Mouse (Mus musculus) lung, embryonic 14.5 days (tissue): Measurements from ENCODE around the gene Dtx4. TPM values are rescaled to one million over a fixed set of nuclear protein-coding genes. Genes with fewer than 3 reads are reported as not detected.
A peak's percentile ranks its signal among the peaks of the same experiment; 100 is the strongest.

Experiments
- ATAC-seq: fragments of 200-750 bp; cut with Nextera tagmentation; 2 replicates; pipeline ENCODE4 v1.8.0; 2017; ENCODE audit warnings: mild to moderate bottlenecking, moderate TSS enrichment, moderate library complexity; ENCODE audit not compliant: insufficient read depth
- DNase-seq: peaks from one replicate; pipeline ENCODE4 v3.0.0-alpha.2; 2015
- H3K27ac ChIP-seq: fragments of 300-500 bp; sonication (generic); 2 replicates; pipeline ENCODE4 v1.5.1; 2014; ENCODE audit warnings: low read depth, mild to moderate bottlenecking, moderate library complexity
- H3K27me3 ChIP-seq: fragments of 300-500 bp; sonication (generic); 2 replicates; pipeline ENCODE4 v1.6.1; 2014; ENCODE audit warnings: low read length, control low read depth; ENCODE audit not compliant: insufficient read depth
- H3K36me3 ChIP-seq: fragments of 300-500 bp; sonication (generic); 2 replicates; pipeline ENCODE4 v1.6.1; 2014; ENCODE audit warnings: control low read depth; ENCODE audit not compliant: insufficient read depth
- H3K4me1 ChIP-seq: fragments of 300-500 bp; sonication (generic); 2 replicates; pipeline ENCODE4 v1.6.1; 2014; ENCODE audit warnings: antibody characterized with exemption, control low read depth; ENCODE audit not compliant: insufficient read depth
- H3K4me2 ChIP-seq: fragments of 300-500 bp; sonication (generic); 2 replicates; pipeline ENCODE4 v1.6.1; 2014; ENCODE audit warnings: mild to moderate bottlenecking
- H3K4me3 ChIP-seq: fragments of 300-500 bp; sonication (generic); 2 replicates; pipeline ENCODE4 v1.5.1; 2014; ENCODE audit warnings: low read depth, low read length
- H3K9ac ChIP-seq: fragments of 300-500 bp; sonication (generic); 2 replicates; pipeline ENCODE4 v1.6.1; 2014
- H3K9me3 ChIP-seq: fragments of 300-500 bp; sonication (generic); 2 replicates; pipeline ENCODE4 v1.6.1; 2016; ENCODE audit warnings: low read depth, low read length, control low read depth
- CTCF ChIP-seq: IDR thresholded peaks from 2 replicates; pipeline ENCODE4 v1.5.1; 2016; ENCODE audit warnings: antibody characterized with exemption, low read depth
- WGBS: fragments of 180-500 bp; shearing (Covaris S2); extraction: QIAGEN DNeasy Blood & Tissue Kit; methylation state at CpG from one replicate; pipeline ENCODE4 v1.1.7; 2014; 5-methylcytosine and 5-hydroxymethylcytosine counted together
- polyA plus RNA-seq: library from polyadenylated mRNA; unstranded; fragments of >200 nt; fragmentation: Nextera tagmentation; extraction: Ambion mirVana; gene quantifications from 2 replicates; pipeline ENCODE4 v1.2.1, GENCODE M21; 2014

The Dtx4 gene
- polyA plus RNA-seq, 1 experiment from 2014 or later, result 17.7 TPM

GRCm38 (mm10) chr19:12435750-12436524, 65.3 kb downstream of the Dtx4 start:
- Histone ChIP-seq H3K27me3 (no peaks in the 10 kb centered on the region), H3K9ac (no peak overlapping the region), H3K27ac (no peak overlapping the region), H3K4me3 (no peak overlapping the region), H3K9me3 (no peaks in the 10 kb centered on the region), H3K4me2 (no peak overlapping the region), H3K4me1 (no peaks in the 10 kb centered on the region), H3K36me3 (no peaks in the 10 kb centered on the region)
- DNase-seq, result peak; percentile 6
- WGBS, result 72% methylated on average over 4 of the region's 4 CpGs
- ATAC-seq, result no peak
- no peak for TF ChIP-seq CTCF

GRCm38 (mm10) chr19:12435011-12435416, 66.2 kb downstream of the Dtx4 start:
- ATAC-seq (no peak), DNase-seq (no peak)
- no peak overlapping the region for H3K27ac ChIP-seq
- WGBS, result 82% methylated on average over 4 of the region's 4 CpGs
- no peaks in the 10 kb centered on the region for H3K9me3 ChIP-seq
- no peak for TF ChIP-seq CTCF
- H3K9ac ChIP-seq, result no peak overlapping the region
- no peak overlapping the region for H3K4me2 ChIP-seq
- no peaks in the 10 kb centered on the region for H3K27me3 ChIP-seq
- no peaks in the 10 kb centered on the region for H3K36me3 ChIP-seq
- no peak overlapping the region for H3K4me3 ChIP-seq
- no peaks in the 10 kb centered on the region for H3K4me1 ChIP-seq

- Histone ChIP-seq H3K27me3 (no peaks in the 10 kb centered on the region), H3K9ac (no peak overlapping the region), H3K4me3 (no peak overlapping the region), H3K9me3 (no peaks in the 10 kb centered on the region), H3K4me2 (no peak overlapping the region), H3K36me3 (no peaks in the 10 kb centered on the region), H3K4me1 (no peaks in the 10 kb centered on the region), H3K27ac (no peak overlapping the region)
- ATAC-seq (peak; percentile 49; the same call in 1 of the 2 replicates), DNase-seq (peak; percentile 72)
- WGBS, result 6% methylated on average over 2 of the region's 2 CpGs
- TF ChIP-seq CTCF, result peak; percentile 70
Measured at GRCm38 (mm10) chr19:12433033-12433432, 68.2 kb downstream of the Dtx4 start.

GRCm38 (mm10) chr19:12427605-12428004, 73.6 kb downstream of the Dtx4 start, which contains the start of gene Pfpl:
TSS of gene Pfpl (plus strand) at chr19:12427905.
- H3K9me3 ChIP-seq, result no peaks in the 10 kb centered on the region
- H3K9ac ChIP-seq, result no peak within 1 kb of the TSS
- H3K27ac ChIP-seq, result no peak within 1 kb of the TSS
- WGBS, result 91% methylated on average over 6 of the region's 6 CpGs
- no peak within 1 kb of the TSS for H3K4me2 ChIP-seq
- H3K4me1 ChIP-seq, result no peaks in the 10 kb centered on the region
- H3K36me3 ChIP-seq, result no peaks in the 10 kb centered on the region
- no peak for ATAC-seq
- no peak for TF ChIP-seq CTCF
- DNase-seq, result no peak
- H3K4me3 ChIP-seq, result no peak within 1 kb of the TSS
- no peaks in the 10 kb centered on the region for H3K27me3 ChIP-seq

GRCm38 (mm10) chr19:12427101-12427500, 74.2 kb downstream of the Dtx4 start:
- H3K9ac ChIP-seq, result no peak overlapping the region
- 83% methylated on average over 5 of the region's 5 CpGs for WGBS
- DNase-seq, result no peak
- no peaks in the 10 kb centered on the region for H3K4me1 ChIP-seq
- no peaks in the 10 kb centered on the region for H3K36me3 ChIP-seq
- H3K9me3 ChIP-seq, result no peaks in the 10 kb centered on the region
- no peak overlapping the region for H3K4me3 ChIP-seq
- H3K4me2 ChIP-seq, result no peak overlapping the region
- no peak overlapping the region for H3K27ac ChIP-seq
- no peak for ATAC-seq
- H3K27me3 ChIP-seq, result no peaks in the 10 kb centered on the region
- no peak for TF ChIP-seq CTCF

GRCm38 (mm10) chr19:12421680-12422079, 79.6 kb downstream of the Dtx4 start:
- no peaks in the 10 kb centered on the region for H3K9me3 ChIP-seq
- H3K4me2 ChIP-seq, result no peak overlapping the region
- H3K27ac ChIP-seq, result no peak overlapping the region
- no peak for ATAC-seq
- H3K4me3 ChIP-seq, result no peak overlapping the region
- no peaks in the 10 kb centered on the region for H3K36me3 ChIP-seq
- H3K4me1 ChIP-seq, result no peaks in the 10 kb centered on the region
- no peak overlapping the region for H3K9ac ChIP-seq
- no peak for DNase-seq
- no peak for TF ChIP-seq CTCF
- H3K27me3 ChIP-seq, result no peaks in the 10 kb centered on the region
- 79% methylated on average over 1 of the region's 1 CpGs for WGBS

GRCm38 (mm10) chr19:12420555-12420954, 80.7 kb downstream of the Dtx4 start:
- Histone ChIP-seq H3K4me2 (no peak overlapping the region), H3K27ac (no peak overlapping the region), H3K4me1 (no peaks in the 10 kb centered on the region), H3K36me3 (no peaks in the 10 kb centered on the region), H3K9me3 (no peaks in the 10 kb centered on the region), H3K27me3 (no peaks in the 10 kb centered on the region), H3K9ac (no peak overlapping the region), H3K4me3 (no peak overlapping the region)
- ATAC-seq (no peak), DNase-seq (no peak)
- 53% methylated on average over 6 of the region's 6 CpGs for WGBS
- TF ChIP-seq CTCF, result no peak
